Mouse (Mus musculus) ZHBTc4 (cell line): ENCODE results near the gene Aaed1.

ENCODE experiments used
- DNase-seq: peaks from one replicate; pipeline ENCODE4 v3.0.0-alpha.2; 2011; ENCODE audit warnings: low read depth, low spot score

Gene Aaed1

DNA sequence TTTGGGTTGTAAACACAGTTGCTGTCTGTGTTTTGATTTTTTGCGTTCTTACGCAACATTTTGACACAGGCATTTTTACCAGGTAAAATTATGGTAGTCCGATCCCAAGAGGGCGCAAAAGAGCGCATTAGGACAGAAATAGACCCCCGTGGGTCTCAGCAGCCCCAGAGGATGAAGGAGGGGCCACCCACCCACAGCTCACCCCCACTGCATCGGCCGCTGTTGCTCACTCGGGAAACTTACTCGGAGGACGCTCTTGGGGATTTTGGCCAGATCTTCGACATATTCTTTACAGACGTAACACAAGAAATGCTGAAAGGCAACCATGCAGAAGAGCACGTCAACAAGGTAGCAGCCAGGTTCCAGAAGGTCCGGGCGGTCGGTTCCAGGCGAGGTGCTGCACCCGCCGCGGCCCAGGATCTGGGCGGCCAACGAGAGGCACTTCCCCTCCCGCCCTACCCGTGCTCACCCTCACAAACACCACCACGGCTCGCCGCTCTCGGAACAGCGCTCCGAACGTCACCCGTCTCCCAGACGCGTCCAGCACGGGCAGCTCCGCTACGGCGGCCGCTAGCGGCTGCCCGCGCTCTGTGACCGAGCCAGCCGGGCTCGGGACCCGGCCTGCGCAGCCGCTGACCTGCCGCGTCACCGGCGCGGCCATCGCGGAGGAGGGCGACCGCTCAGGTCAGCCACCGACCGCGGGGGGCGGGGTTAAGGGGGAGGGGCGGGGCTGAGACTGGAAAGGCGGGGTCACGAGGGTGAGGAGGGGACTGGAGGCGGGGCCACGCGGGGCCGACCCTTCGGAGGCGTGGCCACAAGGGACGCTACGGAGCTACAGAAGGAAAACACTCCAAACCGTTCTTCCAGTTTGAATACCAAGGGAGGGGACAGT lies at the start of gene Aaed1:
Gene Aaed1 (minus strand): TSS at position 687 of the 892 bp plus-strand sequence.
- peak; percentile 89 for DNase-seq

DNA sequence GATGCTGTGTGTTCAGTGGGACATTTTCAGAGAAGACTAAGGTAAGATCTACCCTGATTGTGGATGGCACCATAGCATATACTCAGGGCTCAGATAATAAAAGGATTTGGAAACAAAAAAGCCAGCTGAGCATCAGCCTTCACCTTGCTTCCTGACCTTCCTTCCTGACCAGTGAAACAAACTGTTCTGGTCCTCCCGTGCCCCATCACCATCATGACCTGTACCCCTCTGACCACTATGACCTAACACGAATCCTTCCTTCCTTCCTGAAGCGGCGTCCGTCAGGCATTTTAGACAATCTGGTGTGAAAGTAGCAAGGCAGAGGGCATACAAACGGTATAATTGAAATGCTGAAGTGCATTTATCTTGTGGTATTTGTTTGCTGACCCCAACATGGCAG lies 49.6 kb upstream of the Aaed1 start:
- no peak for DNase-seq

DNA sequence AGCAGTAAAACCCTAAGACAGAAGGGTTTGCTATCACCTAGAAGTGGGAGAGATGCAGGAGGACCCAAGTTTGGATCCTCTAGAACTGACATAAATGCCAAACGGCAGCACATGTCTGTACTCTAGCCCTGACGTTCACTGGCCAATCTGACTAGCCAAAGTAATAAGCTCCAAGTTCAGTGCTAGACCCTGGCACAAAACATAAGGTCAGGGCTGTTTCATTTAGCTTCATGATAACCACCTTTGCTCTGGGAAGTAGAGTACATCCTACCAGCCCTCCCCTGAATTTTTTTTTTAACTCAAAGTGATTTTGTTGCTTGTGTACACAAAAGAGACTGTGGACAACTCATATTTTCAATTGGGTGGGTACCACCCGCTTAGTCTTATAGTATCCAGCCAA lies 48.5 kb upstream of the Aaed1 start:
- DNase-seq, result no peak

DNA sequence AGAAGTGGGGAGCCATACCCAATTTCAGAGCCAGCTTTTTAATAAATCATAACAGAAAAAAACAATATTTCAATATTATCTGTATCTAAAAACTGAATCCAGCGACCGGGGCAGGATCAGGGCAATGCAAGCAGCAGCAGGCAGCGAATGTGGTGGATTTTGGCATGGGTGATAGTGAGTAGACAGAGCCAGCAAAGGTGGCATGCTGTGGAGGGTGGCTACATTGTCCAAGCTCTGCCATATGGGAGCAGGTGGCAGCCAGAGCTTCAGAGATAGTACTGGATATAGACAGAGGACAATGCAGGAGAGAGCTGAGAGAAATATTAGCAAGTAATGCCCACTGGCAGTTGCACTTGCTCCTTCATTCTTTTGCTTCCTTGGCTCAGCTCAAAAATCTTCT lies 47.2 kb upstream of the Aaed1 start:
- no peak for DNase-seq

DNA sequence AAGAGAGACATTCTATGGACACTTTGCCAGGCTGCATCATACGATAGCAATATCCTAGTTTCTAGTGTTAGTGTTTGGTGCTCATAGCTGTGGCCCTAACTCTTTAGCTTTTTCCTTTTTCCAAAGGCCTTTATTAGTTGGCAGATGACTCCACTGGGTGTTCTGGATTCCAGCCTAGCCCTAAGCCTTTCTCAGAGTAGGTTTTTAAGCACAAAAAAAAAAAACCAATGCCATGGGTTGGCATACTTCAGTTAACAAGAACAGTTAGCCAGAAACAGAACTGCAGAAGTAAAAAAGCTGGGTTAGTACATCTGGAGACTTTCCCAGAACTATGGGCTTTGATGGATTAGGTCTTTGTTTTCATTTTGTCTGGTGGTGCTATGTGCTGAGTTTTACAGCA lies 46.0 kb upstream of the Aaed1 start:
- DNase-seq, result no peak

DNA sequence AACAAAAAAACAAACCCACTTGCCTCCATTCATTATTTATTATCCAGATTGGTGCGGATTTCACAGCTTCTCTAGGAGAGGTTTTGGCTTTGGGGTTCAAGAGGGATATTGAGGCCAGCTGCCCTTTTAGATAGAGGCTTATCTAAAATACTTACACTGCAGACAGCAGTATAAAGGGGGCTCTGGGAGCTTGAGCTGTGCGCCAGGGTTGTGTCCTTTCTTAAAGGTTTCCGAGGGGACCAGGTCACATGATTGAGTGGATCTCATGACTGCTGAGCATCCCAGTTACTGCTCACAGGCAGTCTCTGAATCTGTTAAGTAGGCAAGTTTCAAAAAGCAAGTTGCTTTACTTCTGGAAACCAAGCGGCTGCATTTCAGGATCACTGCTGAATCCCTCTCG lies 44.9 kb upstream of the Aaed1 start:
- peak; percentile 37 for DNase-seq

DNA sequence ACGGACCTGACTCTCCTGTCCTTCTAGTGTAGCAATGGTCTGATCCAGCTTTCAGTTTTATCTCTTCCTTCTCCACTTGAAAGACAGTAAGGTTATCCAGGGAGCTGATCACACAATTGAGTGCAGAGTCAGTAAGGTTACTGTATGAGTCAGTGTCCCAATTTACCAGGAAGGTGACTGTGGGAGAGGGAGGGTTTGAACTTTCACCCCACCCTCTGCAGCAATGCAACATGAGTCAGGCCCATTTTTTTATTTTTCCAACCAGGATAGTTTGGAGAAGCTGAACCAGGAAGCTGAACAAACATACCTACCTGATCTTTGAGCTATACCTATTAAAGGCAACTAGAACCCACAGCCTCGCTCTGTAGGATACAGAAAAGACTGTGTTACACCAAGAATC lies 37.0 kb upstream of the Aaed1 start:
- DNase-seq, result no peak

DNA sequence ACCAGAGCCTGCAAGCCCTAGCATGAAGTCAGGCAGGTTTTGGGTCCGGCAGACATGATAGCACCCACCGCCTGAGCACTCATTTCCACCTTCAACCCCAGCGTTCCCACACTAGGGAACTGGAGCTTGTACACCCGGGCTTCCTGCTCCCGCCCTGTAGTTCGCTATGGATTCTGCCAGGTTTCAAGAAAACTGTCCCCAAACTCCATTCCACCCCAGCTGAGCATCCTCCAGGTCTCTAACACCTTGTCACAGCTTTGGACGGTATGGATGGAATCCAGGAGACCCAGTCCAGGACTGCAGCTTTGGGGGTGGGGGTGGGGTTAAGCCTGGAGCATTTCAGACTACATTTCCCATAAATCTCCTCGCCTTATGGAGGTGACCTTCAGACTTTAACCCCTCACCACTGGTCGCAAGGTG lies 31.6 kb upstream of the Aaed1 start:
- peak; percentile 68 for DNase-seq

DNA sequence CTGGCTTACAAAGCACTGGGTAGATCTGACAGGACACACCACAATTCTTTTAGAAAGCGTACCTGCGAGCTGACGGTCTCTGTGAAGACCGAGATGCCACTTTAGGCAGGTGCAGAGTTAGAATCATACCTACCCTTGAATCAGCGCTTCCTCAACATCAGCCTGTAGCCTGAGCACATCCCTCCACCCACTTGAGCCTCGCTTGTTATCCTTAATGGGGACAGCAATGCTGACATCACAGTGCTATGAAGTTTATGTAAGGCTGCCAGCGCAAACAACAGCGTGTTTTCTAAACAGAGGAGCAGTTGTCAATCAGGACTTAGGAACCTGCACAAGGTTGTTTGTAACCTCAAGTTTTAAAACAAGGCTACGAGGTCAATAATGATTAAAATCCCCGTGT lies 31.1 kb upstream of the Aaed1 start:
- no peak for DNase-seq

DNA sequence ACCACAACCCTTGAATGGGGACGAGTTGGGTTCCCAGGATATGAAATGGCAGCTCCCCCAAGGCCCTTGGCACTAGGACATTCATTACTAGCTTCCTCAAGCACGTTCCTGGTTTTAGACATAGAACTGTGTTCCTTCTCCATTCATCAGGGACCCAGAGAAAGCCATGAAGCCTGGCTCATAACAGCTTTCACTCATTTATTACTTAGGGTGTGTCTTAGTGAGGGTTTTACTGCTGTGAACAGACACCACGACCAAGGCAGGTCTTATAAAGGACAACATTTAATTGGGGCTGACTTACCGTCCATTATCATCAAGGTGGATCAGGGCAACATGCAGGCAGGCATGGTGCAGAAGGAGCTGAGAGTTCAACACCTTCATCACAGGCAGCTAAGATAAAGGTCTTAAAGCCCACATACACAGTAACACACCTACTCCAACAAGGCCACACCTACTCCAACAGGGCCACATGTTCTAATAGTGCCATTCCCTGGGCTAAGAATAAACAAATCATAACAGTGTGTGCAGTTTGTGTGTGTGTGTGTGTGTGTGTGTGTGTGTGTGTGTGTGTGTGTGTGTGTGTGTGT lies 23.1 kb upstream of the Aaed1 start:
- DNase-seq, result no peak

DNA sequence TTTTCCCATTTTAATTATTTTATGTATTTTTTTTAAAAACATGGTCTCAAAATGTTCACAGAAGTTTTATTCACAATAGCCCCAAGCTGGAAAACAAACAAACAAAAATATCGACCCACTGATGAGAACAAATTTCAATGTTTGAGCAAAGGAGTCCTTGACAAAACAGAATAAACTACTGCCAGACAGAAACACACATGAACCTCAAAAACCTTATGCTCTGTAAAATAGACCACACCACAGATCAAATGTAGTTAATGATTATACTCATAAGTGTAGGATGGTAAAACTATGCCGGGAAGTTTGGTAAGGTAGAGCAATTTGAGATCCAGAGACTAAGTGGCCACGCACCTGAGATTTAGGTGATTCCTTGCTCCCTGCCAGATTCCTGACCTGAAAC lies 20.6 kb upstream of the Aaed1 start:
- DNase-seq, result no peak

DNA sequence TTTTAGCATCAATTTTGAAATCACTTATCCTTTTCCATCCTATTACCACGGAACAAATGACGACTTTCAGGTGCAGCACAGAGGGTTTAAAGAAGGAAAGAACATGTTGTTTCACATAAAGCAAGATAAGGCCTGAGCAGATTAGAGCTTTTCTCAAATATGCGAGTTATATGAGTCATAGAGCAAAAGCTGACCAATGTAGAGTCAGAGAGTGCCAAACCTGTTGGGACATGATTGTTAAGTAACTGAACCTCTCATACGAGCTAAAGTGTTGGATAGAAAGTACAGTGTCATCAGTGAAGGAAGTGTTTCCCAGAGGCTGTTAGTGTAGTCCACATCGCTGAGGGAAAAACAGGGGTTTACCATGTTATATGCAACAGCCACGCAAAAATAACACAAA lies 19.8 kb upstream of the Aaed1 start:
- no peak for DNase-seq

DNA sequence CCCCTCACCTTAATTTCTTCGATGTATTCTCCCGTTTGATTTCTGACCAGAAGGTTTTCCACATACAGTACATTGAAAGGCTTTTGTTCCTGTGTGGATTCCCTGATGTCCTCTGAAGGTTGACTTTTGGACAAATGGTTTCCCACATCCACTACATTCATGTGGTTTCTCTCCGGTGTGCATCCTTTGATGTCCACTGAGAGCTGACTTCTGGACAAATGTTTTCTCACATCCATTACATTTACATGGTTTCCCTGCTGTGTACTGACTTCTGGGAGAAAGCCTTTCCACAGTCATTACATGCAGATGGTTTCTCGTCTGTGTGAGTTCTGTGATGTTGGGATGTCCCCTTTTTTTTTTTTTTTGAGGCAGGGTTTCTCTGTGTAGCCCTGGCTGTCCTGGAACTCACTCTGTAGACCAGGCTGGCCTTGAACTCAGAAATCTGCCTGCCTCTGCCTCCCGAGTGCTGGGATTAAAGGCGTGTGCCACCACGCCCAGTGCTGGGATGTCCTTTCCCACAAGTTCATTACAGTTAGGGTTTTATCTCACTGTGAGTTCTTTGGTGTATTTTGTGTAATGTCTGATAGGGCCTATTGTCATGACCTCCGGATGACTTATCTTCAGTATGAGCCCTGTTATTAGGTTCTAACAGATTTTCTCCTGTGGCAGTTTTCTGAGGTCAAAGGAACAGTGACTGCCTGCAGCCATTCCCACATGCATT lies 10.2 kb upstream of the Aaed1 start:
- peak; percentile 84 for DNase-seq

DNA sequence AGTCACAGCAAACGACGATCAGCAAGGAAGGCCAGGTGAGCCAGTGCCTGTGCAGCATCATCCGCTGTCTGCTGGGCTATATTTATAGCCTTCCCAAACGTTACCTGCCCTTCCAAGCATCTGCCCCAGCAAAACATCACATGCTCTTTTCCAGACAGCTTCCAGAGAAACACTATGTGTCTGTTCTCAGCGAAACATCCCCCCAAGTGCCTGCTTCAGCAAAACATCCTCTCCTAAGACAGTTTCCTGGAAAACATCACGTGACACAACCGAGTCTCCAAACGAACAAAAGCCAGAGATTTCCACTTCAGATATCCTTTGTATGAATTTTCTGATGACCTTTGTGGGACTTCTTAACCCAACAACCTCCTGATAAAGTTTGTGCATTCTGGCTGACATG lies 7.8 kb upstream of the Aaed1 start:
- DNase-seq, result peak; percentile 22

DNA sequence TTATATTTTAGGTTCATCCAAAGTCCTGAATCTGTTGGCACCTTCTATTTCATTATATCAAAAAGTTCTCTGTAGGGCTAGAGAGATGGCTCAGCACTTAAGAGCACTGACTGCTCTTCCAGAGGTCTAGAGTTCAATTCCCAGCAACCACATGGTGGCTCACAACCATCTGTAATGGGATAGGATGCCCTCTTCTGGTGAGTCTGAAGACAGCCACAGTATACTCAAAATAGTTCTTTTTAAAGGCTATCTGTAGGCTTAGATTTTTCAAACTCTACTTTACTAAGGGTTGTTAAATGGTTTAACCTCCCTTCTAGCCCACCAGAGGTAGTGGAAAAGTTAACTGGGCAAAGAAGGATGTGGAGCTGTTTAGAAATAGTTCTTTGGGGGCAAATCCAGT lies 7.3 kb upstream of the Aaed1 start:
- DNase-seq, result no peak

DNA sequence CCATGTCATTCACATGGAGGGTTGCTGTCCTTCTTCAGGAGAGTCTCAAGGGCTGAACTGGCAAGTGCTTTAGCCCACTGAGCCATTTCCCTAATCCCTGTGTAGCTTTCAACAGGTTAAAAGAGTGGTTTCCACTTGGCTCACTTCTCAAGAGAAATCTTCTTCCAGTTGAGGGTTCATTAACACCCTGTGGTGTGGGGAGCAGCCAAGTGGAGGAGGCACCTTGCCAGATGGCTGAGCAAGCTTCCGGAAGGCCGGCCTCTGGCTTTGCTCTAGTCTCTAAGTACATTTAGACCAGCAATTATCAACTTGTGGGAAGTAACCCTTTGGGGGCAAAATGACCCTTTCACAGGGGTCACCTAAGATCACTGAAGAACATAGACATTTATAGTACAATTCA lies 5.8 kb upstream of the Aaed1 start:
- no peak for DNase-seq

DNA sequence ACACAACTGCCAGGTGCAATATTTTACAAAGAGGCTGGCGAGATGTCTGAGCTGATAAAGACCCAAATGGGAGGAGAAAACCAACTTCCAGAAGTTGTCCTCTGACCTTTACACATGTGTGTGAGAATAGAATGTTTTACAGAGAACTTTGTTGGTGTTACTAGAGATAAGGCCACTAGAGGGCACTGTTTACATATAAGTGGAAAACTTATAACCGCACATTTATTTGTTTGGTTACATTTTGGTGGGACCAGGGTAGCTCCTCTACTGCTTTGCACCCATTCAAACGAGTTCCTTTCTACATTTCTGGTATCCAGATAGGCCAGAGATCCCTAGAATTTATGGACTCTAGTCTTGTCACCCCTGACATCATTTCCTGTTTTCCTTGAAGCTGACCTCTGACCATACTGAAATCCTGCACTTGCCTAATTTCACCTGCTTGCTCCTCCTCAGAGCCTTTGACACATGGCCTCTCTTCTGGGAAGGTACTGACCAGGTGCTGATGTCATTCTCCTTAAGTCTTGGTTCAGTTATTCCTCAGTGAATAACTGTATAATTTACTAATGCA lies 3.1 kb upstream of the Aaed1 start:
- DNase-seq, result peak; percentile 76

DNA sequence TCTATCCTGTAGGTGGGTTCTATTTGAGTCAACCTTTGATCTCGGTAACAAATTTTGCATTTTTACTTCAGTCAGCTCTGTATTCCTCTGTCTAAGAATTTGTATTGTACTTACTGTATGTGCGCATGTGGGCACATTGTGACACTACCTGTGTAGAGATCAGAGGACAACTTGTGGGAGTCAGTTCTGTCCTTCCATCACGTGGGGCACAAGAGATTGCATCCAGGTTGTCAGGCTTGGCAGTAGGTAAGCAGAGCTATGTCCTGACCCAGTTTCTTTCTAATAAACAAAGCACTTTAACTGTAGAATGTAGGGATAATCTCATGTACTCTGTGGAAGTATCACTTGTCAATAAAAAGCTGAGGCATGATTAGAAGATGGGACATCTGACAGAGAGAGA lies 1.5 kb upstream of the Aaed1 start:
- DNase-seq, result no peak

DNA sequence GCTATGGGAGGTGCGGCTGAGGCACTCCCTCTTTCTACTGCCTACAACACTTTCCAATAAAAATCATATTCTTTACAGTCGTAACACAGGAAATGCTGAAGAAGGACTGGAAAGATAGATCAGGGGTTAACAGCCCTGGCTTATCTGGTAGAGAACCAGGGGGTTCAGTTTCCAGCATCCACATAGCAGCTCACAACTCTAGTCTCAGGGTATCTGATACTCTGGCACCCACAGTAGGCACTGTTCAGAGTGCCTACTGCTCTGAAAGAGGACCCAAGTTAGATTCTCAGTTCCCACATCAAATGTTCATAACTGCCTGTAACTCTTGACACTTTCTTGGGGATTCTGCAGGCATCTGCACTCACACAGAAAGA lies 393 bp upstream of the Aaed1 start:
- no peak for DNase-seq

DNA sequence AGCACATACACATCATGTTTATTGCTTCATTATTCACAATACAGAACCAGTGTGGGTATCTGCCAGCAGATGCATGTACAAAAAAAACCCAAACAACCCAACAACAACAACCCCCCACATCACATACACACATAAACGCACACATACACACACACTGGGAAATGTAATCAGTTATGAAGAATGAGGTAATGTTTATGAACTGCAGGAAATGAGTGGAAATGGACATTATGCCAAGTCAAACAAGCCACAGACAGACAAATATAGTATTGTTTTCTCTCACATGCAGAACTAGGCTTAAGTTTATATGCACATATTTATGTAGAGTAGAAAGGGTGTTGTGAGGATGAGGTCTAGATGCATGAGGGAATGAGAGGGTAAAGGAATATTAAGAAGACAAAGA lies 1.2 kb downstream of the Aaed1 start:
- no peak for DNase-seq

DNA sequence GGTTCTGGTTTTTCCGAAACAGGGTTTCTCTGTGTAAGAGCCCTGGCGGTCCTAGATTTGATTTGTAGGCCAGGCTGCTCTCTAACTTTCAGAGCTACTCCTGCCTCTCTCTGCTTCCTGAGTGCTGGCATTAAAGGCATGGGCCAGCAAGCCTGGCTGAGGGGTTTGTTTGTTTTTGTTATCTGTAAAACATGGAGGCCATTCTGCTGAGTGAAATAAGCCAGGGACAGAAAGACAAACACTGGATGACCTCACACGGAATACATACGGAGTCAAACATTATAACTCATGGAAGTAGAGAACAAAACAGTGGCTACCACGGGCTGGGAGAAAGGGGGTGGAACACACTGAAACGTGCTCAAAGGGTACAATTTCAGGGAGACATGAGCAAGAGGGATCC lies 1.9 kb downstream of the Aaed1 start:
- no peak for DNase-seq

DNA sequence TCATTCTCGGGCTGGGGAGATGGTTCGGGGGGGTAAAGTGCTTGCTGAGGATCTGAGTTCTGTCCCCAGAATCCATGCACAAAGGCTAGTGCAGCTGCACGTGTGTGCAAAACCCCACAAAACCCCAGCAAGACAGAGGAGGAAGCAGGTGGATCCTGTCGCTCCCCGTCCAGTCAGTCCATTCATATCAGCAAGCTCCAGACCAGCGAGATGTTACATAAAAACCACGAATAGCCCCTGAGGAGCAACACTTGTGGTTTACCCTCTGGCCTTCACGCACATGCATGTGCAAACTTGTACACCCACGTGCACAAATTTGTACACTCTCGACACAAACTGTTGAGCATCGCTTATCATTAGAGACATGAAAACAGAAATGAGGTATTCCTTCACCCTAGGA lies 2.7 kb downstream of the Aaed1 start:
- DNase-seq, result no peak

DNA sequence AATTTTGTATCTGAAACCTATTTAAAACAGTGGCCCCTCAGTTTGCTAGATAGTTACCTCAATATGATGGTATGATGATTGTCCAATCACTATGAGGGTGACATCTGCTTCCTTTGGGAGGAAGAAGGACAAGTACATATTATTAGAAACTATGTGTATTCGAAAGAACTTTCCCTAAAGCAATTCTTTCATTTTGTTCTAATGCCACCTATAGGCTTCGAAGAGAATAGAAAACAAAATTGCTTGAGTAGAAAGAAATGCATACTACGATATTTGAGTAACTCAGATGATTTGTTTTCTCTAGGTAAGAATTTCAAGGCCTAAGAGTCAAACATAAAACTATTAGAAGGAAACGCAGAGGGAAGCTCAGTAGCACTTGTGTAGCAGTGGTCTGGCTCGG lies 3.5 kb downstream of the Aaed1 start:
- no peak for DNase-seq
